Mouse (Mus musculus): ENCODE data around the gene Clic5.
"Not testable (repeated sequence)": the region's sequence is repeated elsewhere in the genome, so short reads cannot be mapped to it uniquely, and the experiment has no call there.

The Clic5 gene

DNA sequence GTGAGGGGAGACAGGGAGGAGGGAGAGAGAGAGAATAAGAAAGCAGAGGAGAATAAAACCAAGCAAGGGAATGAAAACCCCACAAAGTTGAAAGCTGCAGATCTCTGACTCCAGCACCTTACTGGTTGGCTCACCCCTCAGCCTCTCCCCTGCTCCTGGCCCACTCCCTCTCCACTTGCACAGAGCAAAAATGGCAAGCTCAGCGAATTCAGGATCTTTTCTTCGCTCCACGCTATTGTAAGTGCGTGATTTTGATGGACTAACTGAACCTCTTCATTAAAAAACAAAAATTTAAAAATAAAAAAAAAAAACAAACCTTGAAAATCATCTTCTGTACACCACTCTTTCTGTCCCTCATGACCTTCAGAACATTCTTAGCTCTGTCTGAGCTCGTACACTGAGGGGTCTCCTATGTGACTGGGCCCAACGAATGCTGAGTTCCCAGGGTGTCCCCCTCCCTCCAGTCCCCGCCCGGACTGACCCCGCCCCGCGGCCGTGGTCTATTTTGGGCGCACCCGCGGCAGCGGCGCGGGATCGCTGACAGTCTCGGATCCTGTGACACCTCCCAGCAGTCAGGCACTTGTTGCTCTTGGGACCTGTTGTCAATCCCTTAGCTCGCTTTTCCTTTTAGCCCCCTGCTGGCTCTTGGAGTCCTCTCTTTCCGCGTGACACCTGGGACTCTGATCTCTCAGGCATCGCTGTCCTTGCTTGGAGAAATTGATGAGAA is at the start of gene Clic5:
TSS of gene Clic5 (plus strand) at position 543 of the 727 bp plus-strand sequence.
- DNase-seq (ENCODE audit: low spot score) = no peak

DNA sequence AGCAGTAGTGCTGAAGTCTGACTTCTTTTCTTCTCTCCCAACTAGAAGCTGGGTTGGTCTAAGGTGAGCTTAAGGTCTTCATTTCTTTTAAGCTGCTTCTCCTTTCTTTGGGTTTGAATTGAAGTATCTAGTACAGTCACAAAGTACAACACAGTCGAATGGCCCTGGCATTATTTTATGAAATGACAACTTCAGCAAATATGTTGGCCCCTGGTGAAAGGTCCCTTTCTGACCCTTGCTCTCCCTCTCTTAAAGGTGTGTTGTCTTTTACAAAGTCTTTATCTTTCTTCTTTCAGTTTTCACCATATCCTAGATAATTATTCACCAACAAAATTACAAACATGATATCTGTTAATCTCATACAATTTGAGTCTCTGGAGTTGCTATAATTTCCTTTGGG is 42.6 kb upstream of the Clic5 start:
- no peak for DNase-seq (ENCODE audit: low spot score)

DNA sequence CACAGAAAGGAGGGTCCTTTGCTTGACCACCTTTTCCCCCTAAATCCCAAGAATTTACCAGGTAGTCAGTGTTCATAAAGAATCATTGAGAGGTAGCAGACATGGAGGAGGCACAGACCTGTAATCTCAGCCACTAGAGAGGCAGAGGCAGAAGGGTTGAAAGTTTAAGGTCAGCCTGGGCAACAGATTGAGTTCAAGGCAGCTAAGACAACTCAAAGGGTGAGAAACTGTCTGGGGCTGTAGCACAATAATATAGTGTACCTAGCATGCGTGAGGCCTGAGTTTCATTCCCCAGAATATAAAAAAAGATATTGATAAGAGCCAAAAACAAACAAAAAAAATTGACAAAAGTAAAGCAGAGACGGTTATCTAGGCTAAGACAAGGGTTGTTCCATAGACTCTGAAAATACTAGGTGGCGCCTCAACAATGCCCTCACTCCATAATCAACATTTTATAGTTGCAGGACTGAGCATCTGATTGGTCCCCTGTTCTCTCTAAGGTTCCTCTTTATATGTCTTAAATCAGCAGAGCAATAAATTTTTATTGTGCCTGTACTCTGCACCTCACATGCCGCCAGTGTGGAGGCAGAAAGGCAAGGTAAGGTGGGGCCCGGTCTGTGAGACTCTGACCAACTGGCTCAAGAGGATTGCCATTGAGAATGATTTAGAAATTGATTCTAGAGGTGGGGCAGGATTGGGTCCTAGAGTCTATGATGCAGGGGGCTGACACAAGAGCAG is 40.1 kb upstream of the Clic5 start:
- no peak for DNase-seq (ENCODE audit: low spot score)

DNA sequence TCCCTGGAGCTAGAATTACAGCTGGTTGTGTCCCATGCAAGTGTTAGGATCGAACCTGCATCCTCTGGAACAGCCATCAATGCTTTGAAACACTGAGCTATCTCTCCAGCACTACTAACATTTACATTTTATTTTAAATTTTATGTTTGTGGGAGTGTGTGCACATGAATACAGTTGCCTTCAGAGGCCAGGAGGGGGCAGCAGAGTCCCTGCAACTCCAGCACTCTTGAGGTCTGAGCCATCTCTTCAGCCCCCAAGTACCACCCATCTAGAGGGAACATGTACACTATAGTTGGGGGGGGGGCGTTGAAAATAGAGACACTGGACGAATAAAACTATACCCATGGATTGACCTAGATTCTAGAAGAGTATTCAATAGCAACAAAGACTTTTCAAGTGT is 37.3 kb upstream of the Clic5 start:
- no peak for DNase-seq (ENCODE audit: low spot score)

DNA sequence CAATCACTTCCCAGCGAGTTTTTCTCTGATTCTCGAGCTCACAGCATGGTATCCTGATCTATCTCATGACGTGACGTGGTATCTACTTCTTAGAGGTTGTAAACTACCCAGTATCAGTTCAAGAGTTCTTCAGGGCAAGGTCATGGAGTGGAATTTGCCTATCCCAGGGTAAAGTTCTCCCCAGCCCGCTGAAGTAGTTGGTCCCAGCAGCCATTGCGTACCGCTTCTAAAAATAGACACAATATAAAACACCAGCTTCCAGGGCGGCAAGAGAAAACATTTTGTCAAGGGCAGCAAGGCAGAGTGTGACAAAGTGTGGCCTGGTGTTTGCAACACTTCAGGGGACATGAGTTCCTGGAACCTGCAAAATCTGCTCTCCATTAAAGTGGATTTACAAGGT is 36.5 kb upstream of the Clic5 start:
- DNase-seq (ENCODE audit: low spot score) = no peak

DNA sequence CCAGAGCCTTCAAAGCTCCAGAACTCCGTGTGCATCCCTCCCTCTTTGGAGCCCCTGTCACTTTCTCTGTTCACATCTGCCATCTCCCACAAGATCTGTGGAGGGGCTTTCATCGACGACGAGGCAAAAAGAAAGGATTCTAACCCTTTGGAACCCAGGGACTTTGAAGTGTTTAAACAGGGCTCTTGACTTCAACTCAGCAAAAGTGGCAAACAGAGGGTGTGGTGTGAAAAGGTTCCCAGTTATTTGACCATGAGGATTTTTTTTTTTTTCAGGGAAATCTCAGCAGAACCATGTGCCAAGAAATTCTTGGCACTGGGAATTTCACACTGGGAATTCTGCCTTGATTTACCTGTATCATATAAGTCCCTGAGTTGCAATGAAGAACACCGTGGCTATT is 34.5 kb upstream of the Clic5 start:
- DNase-seq (ENCODE audit: low spot score) = no peak

DNA sequence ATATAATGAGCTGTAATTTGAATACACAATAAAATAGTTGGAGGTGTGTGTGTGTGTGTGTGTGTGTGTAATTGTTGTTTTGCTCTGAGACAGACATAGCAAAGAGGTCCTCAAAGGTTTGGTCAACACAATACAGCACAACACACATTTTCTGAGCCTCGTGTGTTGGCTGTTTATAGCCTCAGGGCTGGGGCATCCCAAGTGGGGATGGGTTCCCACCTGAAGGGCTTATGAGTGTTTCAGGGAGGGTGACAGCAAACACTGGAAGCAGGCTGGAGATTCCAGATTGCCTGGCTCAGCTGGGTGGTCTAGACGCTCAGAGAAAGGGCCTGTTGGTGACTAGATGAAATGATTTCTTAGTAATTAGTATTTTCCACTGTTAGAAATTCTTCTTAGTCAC is 33.2 kb upstream of the Clic5 start:
- DNase-seq (ENCODE audit: low spot score) = no peak

DNA sequence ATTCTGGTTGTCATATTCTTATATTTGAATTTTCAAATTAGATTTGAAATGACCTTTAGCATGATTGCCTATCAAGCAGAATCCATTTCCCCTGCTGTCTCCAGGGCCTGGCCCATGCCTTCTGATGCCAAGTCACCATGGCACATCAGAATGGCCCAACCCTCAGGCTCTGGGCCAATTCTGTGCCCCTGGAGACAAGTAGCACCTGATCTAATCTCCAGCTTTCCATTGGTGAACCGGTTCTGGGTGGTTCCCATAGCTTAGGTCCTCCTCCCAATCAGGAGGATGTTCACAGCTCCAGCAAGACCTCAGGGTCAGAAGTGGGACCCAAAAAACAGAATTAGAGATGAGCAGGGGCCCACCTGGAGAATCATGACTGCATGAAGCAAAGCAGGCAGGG is 30.2 kb upstream of the Clic5 start:
- no peak for DNase-seq (ENCODE audit: low spot score)

DNA sequence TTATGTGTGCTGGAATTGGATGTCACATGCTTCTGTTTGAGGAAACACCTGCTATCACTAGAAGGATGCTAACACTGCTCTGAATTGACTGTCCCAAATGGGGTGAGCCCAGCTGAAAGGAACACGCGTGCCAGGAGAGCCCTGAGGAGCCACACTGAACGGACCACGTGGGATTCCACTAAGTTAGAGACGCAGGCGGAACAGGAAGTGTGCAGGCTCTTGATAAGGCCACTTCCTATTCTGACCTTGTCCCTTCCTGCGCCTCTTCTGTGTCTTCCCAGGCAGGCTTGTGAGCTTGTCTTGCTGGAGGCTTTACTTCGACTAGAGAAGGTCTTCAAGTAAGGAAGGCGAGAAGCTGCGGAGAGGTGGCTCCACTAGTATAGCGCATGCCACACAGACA is 27.9 kb upstream of the Clic5 start:
- DNase-seq (ENCODE audit: low spot score) = no peak

DNA sequence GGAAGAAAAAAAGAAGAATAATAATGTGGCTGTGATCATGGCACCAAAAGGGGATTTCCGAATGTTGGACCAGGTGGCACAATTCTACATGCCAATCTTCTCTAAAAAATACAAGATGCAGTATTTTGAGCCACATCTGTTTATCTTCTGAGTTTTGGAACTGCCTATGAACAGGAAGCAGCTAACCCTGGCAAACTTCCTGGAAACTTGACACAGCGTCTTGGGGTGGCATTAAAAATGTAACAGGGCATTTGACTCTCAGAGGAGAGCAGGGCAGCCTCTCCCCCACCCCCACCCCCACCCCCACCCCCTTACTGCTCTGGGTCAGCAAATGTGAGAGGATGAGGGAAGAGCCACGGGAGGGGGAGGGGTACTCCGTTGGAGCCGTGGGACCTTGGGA is 25.9 kb upstream of the Clic5 start:
- no peak for DNase-seq (ENCODE audit: low spot score)

DNA sequence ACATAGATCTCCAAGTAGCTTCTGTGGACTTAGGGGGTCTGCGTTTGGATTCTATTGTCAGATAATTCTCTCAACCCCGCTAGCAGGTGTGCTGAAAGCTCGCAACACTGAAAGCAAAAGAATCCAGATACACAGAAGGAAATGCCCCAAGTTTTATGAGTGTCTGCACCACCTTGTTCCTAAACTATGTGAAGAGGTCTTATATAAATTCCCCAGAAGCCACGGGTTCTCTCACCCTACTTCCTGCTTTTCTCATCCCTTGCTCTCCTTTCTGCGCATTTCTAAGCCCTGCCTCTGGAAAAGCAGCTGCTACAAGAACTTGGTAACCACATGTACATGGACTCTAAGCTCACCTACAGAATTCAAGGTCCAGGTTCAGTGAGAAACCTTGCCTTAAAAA is 25.4 kb upstream of the Clic5 start:
- DNase-seq (ENCODE audit: low spot score) = no peak

DNA sequence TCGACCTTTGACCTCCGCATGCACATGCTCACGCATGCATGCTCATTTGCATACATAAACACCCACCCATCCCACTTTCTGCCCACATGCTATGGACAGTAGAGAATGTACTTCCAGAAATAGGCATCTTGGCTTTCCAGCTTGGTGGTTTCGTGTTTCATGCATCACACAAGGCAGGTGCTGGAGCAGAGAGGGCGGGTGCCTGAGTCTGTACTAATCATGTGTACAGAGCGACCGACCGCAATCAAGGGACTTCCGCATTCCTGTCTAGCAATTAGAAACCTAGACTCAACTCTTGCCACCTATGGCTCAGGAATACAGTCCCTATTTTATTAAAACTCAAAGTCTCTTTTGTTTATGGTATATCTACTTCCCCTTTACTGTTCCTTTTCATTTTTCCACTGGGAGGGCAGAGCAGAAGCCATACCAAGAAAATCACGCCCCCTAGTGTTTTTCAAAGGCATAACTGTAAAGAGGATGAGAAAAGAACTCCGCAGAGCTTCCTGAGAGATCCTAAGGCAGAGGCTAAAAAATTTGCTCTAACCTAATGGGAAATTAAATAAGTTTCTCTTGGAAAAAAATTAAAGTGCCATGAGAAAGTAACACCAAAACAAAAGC is 22.5 kb upstream of the Clic5 start:
- no peak for DNase-seq (ENCODE audit: low spot score)

DNA sequence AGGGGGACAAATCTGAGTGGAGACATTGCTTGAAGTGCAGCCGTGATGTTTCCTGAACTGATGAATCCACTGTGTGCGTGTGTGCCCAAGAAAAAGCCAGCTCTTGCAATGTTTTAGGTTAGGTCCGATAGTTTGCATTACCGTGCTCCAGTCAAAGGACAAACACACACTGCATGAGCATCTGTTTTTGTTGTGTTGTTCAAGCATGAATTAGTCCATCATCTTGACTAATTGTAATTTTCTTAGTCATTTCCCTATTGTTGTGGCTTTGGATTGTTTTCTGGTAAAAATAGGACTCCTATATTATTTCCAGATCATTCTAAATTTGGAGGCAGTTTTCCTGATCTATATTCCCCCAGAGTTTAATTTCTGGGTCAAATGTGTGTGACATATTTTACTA is 18.7 kb upstream of the Clic5 start:
- no peak for DNase-seq (ENCODE audit: low spot score)

DNA sequence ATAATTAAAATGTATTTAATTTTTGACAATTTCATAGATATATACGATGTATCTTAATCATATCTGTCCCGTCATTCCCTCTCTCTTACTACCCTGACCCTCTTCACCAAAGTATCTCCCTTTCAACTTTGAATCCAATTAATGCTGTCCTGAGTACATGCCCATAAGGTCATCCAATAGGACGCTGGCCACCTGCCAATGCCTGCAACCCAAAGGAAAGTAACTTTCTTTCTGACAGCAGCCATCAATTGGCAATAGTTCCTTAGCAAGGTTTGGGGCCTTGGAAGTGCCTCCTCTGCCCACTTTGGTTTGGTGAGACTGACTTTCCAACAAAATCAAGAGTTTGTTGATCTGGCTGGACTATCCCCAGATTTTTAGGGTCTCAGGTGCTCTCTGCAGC is 18.1 kb upstream of the Clic5 start:
- DNase-seq (ENCODE audit: low spot score) = no peak

DNA sequence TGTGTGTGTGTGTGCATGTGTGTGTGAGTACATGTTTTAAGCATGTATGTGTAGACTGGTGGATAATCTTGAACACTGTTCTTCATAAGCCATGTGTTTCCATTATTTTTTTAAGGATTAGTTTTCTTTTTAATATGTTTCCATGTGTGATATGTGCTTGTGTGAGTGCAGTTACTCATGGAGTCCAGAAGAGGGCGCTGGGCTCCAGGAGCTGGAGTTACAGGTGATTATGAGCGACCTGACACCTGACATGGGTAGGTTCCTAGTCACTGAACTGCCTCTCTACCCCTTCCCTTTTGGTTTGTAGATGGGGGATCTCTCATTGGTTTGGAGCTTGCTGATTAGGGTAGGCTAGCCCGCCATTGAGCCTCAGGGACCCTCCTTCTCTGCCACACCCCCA is 16.5 kb upstream of the Clic5 start:
- no peak for DNase-seq (ENCODE audit: low spot score)

DNA sequence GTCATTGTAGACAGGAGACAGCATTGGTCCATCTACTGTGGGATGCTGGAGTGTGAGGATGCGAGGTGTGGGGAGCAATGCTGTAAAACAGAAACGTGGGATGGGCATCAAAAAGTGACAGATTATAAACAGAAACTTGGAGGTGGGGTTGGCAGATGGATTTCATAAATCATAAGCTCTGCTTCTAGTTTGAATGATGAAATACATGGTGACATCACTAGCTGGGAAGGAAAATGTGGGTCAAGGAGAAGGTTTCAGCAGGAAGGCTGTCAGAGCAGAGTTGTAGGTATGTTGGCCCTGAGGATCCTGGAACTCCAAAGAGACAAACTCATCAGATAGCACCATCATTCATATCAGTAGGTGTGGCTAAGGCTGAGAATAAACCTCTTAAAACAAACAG is 15.0 kb upstream of the Clic5 start:
- no peak for DNase-seq (ENCODE audit: low spot score)

DNA sequence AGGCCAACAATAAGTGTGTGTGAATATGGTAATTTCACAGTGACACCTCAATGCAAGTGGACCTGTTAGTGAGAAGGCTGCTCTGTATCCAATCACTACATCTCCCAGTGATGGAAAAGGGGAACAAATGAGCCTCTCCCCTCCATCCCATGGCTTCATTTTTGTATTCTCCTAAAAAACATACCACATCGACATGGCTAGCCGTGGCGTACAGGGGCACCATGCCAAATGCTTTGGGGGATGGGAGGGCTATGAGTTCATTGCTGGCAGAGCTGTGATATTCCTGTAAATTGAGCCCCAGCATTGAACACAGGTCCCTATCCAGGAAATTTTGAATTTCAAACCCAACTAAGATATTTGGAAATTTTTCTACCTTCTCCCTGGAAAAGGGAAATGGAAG is 11.1 kb upstream of the Clic5 start:
- DNase-seq (ENCODE audit: low spot score) = no peak

DNA sequence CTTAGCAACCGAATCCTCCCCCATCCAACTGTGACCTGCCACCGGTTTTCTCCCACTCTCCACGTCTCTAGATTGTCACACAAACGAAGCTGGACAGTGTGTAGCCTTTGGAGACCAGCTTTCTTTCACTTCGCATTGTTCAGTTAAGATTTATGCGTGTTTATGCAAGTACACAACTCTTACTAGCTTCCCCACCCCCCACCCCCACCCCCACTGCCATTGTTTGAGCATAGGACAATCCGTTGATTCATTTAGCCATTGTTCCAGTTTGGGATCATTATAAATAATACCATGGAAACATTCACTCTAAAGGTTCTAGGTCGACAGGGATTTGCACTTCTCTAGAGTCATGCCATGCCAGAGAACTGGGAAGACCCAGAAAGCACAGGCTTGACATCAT is 7.0 kb upstream of the Clic5 start:
- no peak for DNase-seq (ENCODE audit: low spot score)

DNA sequence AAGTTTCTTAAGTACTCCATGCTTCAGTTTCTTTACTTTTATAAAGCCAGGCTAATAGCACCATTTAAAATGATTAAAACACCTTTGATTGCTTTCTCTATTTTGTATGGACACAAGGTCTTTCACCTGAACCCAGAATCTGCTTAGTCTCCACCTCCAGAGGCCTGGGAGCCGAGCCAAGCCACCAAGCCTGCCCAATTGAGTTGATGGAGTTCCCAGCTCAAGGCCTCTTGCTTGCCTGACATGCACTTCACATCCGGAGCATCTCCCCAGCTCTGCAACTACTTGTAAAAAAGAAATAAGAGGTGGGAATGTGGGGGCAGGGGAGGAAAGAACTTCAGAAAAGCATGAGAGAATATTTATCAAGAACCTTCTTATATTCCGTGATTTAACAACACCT is 1.5 kb upstream of the Clic5 start:
- DNase-seq (ENCODE audit: low spot score) = no peak

DNA sequence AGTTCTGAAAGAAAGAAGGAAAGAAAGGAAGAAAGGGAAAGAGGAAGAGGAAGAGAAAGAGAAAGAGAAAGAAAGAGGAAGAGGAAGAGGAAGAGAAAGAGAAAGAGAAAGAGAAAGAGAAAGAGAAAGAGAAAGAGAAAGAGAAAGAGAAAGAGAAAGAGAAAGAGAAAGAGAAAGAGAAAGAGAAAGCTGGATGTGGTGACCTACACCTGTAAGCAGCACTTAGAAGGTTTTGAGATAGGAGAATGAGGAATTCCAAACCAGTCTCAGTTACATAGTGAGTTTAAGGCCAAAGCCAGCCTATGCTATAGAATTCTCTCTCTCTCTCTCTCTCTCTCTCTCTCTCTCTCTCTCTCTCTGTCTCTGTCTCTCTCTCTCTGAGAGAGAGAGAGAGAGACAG is 847 bp upstream of the Clic5 start:
- DNase-seq (ENCODE audit: low spot score) = not testable (repeated sequence)

DNA sequence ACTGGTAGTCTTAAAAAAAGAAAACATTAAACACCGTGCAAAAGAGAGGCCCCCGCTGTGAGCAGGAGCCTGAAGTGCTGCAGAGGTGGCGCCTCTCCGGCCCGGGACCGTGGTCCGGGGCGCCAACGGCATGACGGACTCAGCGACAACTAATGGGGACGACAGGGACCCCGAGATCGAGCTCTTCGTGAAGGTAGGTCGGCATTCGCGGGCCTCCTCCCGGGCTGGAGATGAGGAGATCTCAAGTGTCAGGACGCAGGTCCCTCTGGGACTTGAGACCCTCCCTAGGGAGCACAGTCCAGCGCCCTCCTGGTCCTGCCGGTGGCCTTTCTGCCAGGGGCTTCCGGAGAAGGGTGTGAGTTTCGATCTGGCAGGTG is 373 bp downstream of the Clic5 start:
- DNase-seq (ENCODE audit: low spot score) = no peak

DNA sequence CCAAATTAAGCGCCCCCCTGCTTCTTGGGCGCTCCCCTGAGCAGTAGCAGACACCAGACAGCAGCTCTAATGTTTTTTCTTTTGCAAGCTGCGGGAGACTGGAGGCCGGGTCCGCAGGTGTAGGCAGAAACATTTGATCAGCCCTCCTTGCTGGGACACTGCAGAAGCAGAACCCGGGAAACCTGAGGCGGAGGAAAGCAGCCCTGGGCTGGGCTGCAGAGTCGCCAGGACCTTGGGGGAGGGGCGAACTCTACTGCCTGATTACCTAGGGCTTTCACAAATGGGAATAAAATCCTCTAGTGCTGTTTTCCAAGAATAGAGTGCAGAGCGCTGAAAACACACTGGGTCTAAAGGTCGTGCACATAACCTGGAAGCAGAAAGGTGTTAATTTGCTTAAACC is 1.3 kb downstream of the Clic5 start:
- no peak for DNase-seq (ENCODE audit: low spot score)

DNA sequence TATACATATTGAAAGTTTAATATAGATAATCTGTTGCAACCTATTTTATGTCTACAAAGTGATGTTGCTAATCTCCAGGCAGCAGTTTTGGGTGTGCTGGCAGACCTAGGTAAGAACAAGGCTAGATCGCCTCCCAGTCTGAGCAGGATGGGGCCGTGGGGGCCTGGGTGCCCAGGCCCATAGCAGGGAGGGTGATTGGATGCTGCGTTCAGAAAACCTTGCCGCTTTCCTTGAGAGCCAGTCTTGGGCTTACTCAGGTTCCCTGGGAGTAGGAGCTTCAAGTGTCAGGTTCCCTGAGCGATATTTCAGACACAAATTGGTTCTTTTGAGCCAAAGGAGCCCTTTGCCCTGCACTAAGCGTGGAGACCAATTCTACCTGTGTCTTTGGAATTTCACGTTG is 1.9 kb downstream of the Clic5 start:
- DNase-seq (ENCODE audit: low spot score) = no peak

DNA sequence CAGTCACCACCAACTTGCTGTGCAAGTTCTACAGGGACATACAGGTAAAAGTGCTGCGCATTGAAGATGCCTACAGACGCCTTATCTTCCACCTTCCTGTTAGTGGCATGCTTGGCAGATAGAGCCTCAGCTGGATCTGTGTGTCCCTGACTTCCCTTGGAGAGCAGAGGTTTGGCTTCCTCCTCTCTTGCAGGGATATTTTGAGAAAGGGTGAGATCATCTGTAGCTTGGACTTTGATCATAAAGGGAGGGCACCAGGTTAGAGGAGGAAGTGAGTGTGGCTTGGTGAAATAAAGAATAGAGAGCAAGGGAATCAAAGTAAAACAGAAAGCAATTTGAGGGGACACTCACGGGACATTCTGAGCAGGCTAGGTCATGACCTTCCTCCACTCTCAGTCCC is 4.6 kb downstream of the Clic5 start:
- DNase-seq (ENCODE audit: low spot score) = no peak
